ENCODE assay signal across 8 mouse cellular contexts in genomic region chr2:127584436-127584858, GRCm38 (mm10). TPM values are rescaled to one million over a fixed set of nuclear protein-coding genes. Genes with fewer than 3 reads are reported as not detected.
DNase-seq lines count a peak whose midpoint lies in the region; ATAC-seq lines count a peak whose summit lies in the region.

No protein-coding gene starts in this region.

- H3K4me3 ChIP-seq in hindbrain, embryonic 16.5 days (ENCODE audit: low read length): peak overlapping the region; percentile 72
- peak overlapping the region; percentile 73 for H3K4me3 ChIP-seq in macrophage (ENCODE audit: inconsistent target)

- H3K36me3 ChIP-seq in hindbrain, embryonic 16.5 days (ENCODE audit: control insufficient read depth, insufficient read depth, low read length): peaks cover 2% of the 10 kb centered on the region; the same call in 1 of the 2 replicates
- H3K36me3 ChIP-seq in macrophage (ENCODE audit: inconsistent target): no peaks in the 10 kb centered on the region

- no peaks in the 10 kb centered on the region for H3K9me3 ChIP-seq in hindbrain, embryonic 16.5 days (ENCODE audit: control insufficient read depth, low read length)

- H3K79me2 ChIP-seq in macrophage (ENCODE audit: inconsistent target): peaks cover 21% of the 10 kb centered on the region

- peak overlapping the region; percentile 66 for H3K4me2 ChIP-seq in hindbrain, embryonic 16.5 days (ENCODE audit: low read length)

- peaks cover 25% of the 10 kb centered on the region for H3K4me1 ChIP-seq in hindbrain, embryonic 16.5 days (ENCODE audit: control insufficient read depth, insufficient read depth, low read depth, low read length)

- ATAC-seq in hindbrain, embryonic 16.5 days: peak; percentile 93

- DNase-seq in WW6 (ENCODE audit: low read depth, low spot score): peak; percentile 89
- DNase-seq in cerebellum, postnatal 4 days (ENCODE audit: low spot score in 2 of 2): peak; percentile 79 to 89
- DNase-seq in gastrocnemius, adult 18-20 months (ENCODE audit: low spot score): peak; percentile 92
- DNase-seq in left cerebral cortex, adult 18-20 months (ENCODE audit: low spot score in 2 of 2): peak; percentile 93 to 96
- DNase-seq in right cerebral cortex, adult 18-20 months: peak; percentile 97
- DNase-seq in urinary bladder, postnatal 10 days (ENCODE audit: low spot score): peak; percentile 68

- WGBS in hindbrain, embryonic 16.5 days: under 1% methylated on average over 24 of the region's 24 CpGs
- WGBS in macrophage (ENCODE audit: missing documents): under 1% methylated on average over 24 of the region's 24 CpGs

- peak overlapping the region; percentile 74 for H3K27ac ChIP-seq in hindbrain, embryonic 16.5 days (ENCODE audit: low read depth, low read length)
- no peak overlapping the region for H3K27ac ChIP-seq in macrophage

- peak overlapping the region; percentile 80 for H3K9ac ChIP-seq in hindbrain, embryonic 16.5 days (ENCODE audit: low read depth, low read length)

- H3K27me3 ChIP-seq in hindbrain, embryonic 16.5 days (replicated peaks; ENCODE audit: control insufficient read depth, insufficient read depth, low read length): no peaks in the 10 kb centered on the region

RNA-seq across cellular contexts. Expression of gene Zfp661, which starts 2.4 kb away (rescaled TPM):
- total RNA-seq in gastrocnemius, adult 18-20 months (2021): 1 to 10 TPM; 2.0 to 3.0 TPM
- polyA plus RNA-seq in hindbrain, embryonic 16.5 days (2015; fragmentation: Nextera tagmentation; extraction: Ambion mirVana): 6.3 and 6.4 TPM in 2 replicates
- 1 to 10 TPM; 7.2 to 7.7 TPM for total RNA-seq in left cerebral cortex, adult 18-20 months (2021)
- 10 to 100 TPM in 2 of 26 experiments, 1 to 10 TPM in 24; 1.4 to 13.1 (median 4.6) TPM for total RNA-seq in macrophage (2018; cell fraction: chromatin; rRNA removed)
- 1 to 10 TPM in 14 of 26 experiments, under 1 TPM in 12; 0.28 to 1.9 (median 1.2) TPM for total RNA-seq in macrophage (2018; cell fraction: cytosol; rRNA removed)
- 1 to 10 TPM in 23 of 26 experiments, under 1 TPM in 3; 0.46 to 7.9 (median 3.2) TPM for total RNA-seq in macrophage (2018; cell fraction: nucleus; rRNA removed)
- polyA plus RNA-seq in macrophage (2018): 1.2 to 1.7 TPM (median 1.4 TPM) in 3 replicates

RNA-seq across cellular contexts. Expression of gene Mrps5, which starts 2.6 kb away (rescaled TPM):
- 10 to 100 TPM; 69.3 to 82.2 TPM for total RNA-seq in gastrocnemius, adult 18-20 months (2021)
- polyA plus RNA-seq in hindbrain, embryonic 16.5 days (2015; fragmentation: Nextera tagmentation; extraction: Ambion mirVana): 126 and 133 TPM in 2 replicates
- 10 to 100 TPM; 83.1 to 91.3 TPM for total RNA-seq in left cerebral cortex, adult 18-20 months (2021)
- total RNA-seq in macrophage (2018; cell fraction: chromatin; rRNA removed): 100 to 1,000 TPM in 1 of 26 experiments, 10 to 100 TPM in 25; 33.1 to 100 (median 57.5) TPM
- 10 to 100 TPM; 11.1 to 35.6 (median 22.8) TPM for total RNA-seq in macrophage (2018; cell fraction: cytosol; rRNA removed)
- 10 to 100 TPM in 25 of 26 experiments, 1 to 10 TPM in 1; 8.2 to 51.2 (median 25.7) TPM for total RNA-seq in macrophage (2018; cell fraction: nucleus; rRNA removed)
- 23.5 to 46.2 TPM (median 34.0 TPM) in 3 replicates for polyA plus RNA-seq in macrophage (2018)

RNA-seq across cellular contexts. Expression of gene Prom2, which starts 43.2 kb away (rescaled TPM):
- not detected for total RNA-seq in gastrocnemius, adult 18-20 months (2021)
- 0.05 and 0.06 TPM in 2 replicates for polyA plus RNA-seq in hindbrain, embryonic 16.5 days (2015; fragmentation: Nextera tagmentation; extraction: Ambion mirVana)
- under 1 TPM; 0.49 to 0.53 TPM for total RNA-seq in left cerebral cortex, adult 18-20 months (2021)
- not detected for total RNA-seq in macrophage (2018; cell fraction: chromatin; rRNA removed)
- not detected for total RNA-seq in macrophage (2018; cell fraction: cytosol; rRNA removed)
- total RNA-seq in macrophage (2018; cell fraction: nucleus; rRNA removed): not detected
- polyA plus RNA-seq in macrophage (2018): not detected in 3 replicates
